Mouse (Mus musculus) liver, embryonic 14.5 days (tissue): ENCODE results near the gene Wipf1. TPM values are rescaled to one million over a fixed set of nuclear protein-coding genes. Genes with fewer than 3 reads are reported as not detected.
"Not testable (repeated sequence)": the region's sequence is repeated elsewhere in the genome, so short reads cannot be mapped to it uniquely, and the experiment has no call there.

Source experiments
- ATAC-seq: fragments of 200-750 bp; cut with Nextera tagmentation; 2 replicates; pipeline ENCODE4 v1.8.0; 2017; ENCODE audit warnings: moderate number of reproducible peaks, mild to moderate bottlenecking, moderate library complexity; ENCODE audit not compliant: insufficient read depth
- DNase-seq, 3 experiments: peaks; one replicate each; pipeline ENCODE4 v3.0.0-alpha.2; 2012 to 2013; ENCODE audit warnings: low read depth in 3 of 3, low spot score in 3 of 3
- H3K27ac ChIP-seq: fragments of 300-500 bp; sonication (generic); 2 replicates; pipeline ENCODE4 v1.5.1; 2014; ENCODE audit warnings: moderate library complexity, mild to moderate bottlenecking, control low read depth, inconsistent platforms
- H3K27me3 ChIP-seq: fragments of 300-500 bp; sonication (generic); 2 replicates; pipeline ENCODE4 v1.6.1; 2014; ENCODE audit warnings: mild to moderate bottlenecking, low read length, moderate library complexity; ENCODE audit not compliant: control insufficient read depth, insufficient read depth
- H3K36me3 ChIP-seq: fragments of 300-500 bp; sonication (generic); replicated peaks from 2 replicates; pipeline ENCODE4 v1.6.1; 2014; ENCODE audit warnings: low read depth; ENCODE audit not compliant: control insufficient read depth, insufficient read depth
- H3K4me1 ChIP-seq, 2 experiments: fragments of 200-500 bp in 1 of 2; fragments of 300-500 bp in 1 of 2; sonication (generic) in 1 of 2; replicated peaks; 2 replicates each; pipeline ENCODE4 v1.6.1; 2012 to 2014; ENCODE audit warnings: antibody characterized with exemption in 1 of 2, inconsistent platforms in 1 of 2, low read length in 1 of 2; ENCODE audit not compliant: control insufficient read depth in 2 of 2, insufficient read depth in 2 of 2
- H3K4me2 ChIP-seq: fragments of 300-500 bp; sonication (generic); 2 replicates; pipeline ENCODE4 v1.6.1; 2014; ENCODE audit warnings: low read depth, mild to moderate bottlenecking, control low read depth, moderate library complexity
- H3K4me3 ChIP-seq, 2 experiments: fragments of 200-500 bp in 1 of 2; fragments of 300-500 bp in 1 of 2; sonication (generic) in 1 of 2; 2 replicates each; pipeline ENCODE4 v1.5.1; 2012 to 2014; ENCODE audit warnings: low read depth in 2 of 2, low read length in 2 of 2, mild to moderate bottlenecking in 2 of 2, control low read depth in 1 of 2, inconsistent platforms in 1 of 2, moderate library complexity in 1 of 2; ENCODE audit not compliant: insufficient read depth in 1 of 2
- H3K9ac ChIP-seq: fragments of 300-500 bp; sonication (generic); replicated peaks from 2 replicates; pipeline ENCODE4 v1.6.1; 2014; ENCODE audit warnings: mild to moderate bottlenecking, control low read depth, moderate library complexity
- H3K9me3 ChIP-seq: fragments of 300-500 bp; sonication (generic); 2 replicates; pipeline ENCODE4 v1.6.1; 2016; ENCODE audit warnings: low read length, mixed read lengths; ENCODE audit not compliant: control insufficient read depth
- CTCF ChIP-seq: IDR thresholded peaks from 2 replicates; pipeline ENCODE4 v1.5.1; 2016; ENCODE audit warnings: antibody characterized with exemption, low read depth, control low read depth
- EP300 ChIP-seq: IDR thresholded peaks from 2 replicates; pipeline ENCODE4 v1.6.1; 2016; ENCODE audit warnings: antibody characterized with exemption, low read depth
- WGBS: fragments of 180-500 bp; shearing (Covaris S2); extraction: QIAGEN DNeasy Blood & Tissue Kit; methylation state at CpG from one replicate; pipeline ENCODE4 v1.1.7; 2014; ENCODE audit not compliant: insufficient replicate concordance; 5-methylcytosine and 5-hydroxymethylcytosine counted together
- polyA plus RNA-seq, 2 experiments: library from polyadenylated mRNA; depleted of rRNA in 1 of 2; stranded (reverse) in 1 of 2; unstranded in 1 of 2; fragments of >200 nt; fragmentation: Nextera tagmentation in 1 of 2; extraction: Ambion mirVana in 1 of 2; gene quantifications; 2 replicates each; pipeline versions ENCODE4 v1.2.1 to v1.2.3; 2012 to 2014

Wipf1 gene
- polyA plus RNA-seq, 2 experiments, result 3.4 to 4.1 TPM

DNA sequence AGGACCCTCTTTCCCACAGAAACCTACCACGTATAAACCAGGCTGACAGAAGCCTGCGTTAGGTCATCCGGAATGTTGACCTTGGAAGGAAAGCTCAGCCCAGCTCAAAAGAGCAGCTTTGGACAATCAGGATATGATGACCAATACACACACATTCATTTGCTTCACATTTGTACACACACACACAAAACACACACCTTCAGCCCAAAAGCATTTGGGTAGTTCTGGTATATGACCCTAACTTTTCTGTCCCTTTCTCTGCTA lies 19.6 kb downstream of the Wipf1 start:
- ATAC-seq, result no peak
- H3K4me1 ChIP-seq, result peaks cover 9 to 30% of the 10 kb centered on the region in 2 experiments

GRCm38 (mm10) chr2:73509248-73510024 lies 20.1 kb downstream of the Wipf1 start:
- Histone ChIP-seq H3K9ac (no peak overlapping the region), H3K27ac (no peak overlapping the region), H3K4me1 (peaks cover 12 to 30% of the 10 kb centered on the region in 2 experiments), H3K27me3 (no peaks in the 10 kb centered on the region), H3K9me3 (no peaks in the 10 kb centered on the region), H3K4me2 (peak overlapping the region; percentile 4; the same call in 1 of the 2 replicates), H3K4me3 (no peak overlapping the region), H3K36me3 (no peaks in the 10 kb centered on the region)
- no peak for TF ChIP-seq EP300
- TF ChIP-seq CTCF, result no peak
- DNase-seq (no peak), ATAC-seq (no peak)
- 25% methylated on average over 15 of the region's 15 CpGs for WGBS

More for the DNA sequence above, 19.6 kb downstream of the Wipf1 start:
- H3K27me3 ChIP-seq, result no peaks in the 10 kb centered on the region
- 78% methylated on average over 3 of the region's 3 CpGs for WGBS
- no peak overlapping the region for H3K9ac ChIP-seq
- DNase-seq, result no peak
- H3K4me3 ChIP-seq, result no peak overlapping the region
- H3K9me3 ChIP-seq, result no peaks in the 10 kb centered on the region
- no peak overlapping the region for H3K27ac ChIP-seq
- no peaks in the 10 kb centered on the region for H3K36me3 ChIP-seq
- TF ChIP-seq EP300 (no peak), CTCF (no peak)
- no peak overlapping the region for H3K4me2 ChIP-seq

GRCm38 (mm10) chr2:73507886-73508285 lies 21.6 kb downstream of the Wipf1 start:
- ATAC-seq (no peak), DNase-seq (no peak)
- no peak overlapping the region for H3K9ac ChIP-seq
- TF ChIP-seq EP300, result no peak
- no peak for TF ChIP-seq CTCF
- H3K27ac ChIP-seq, result no peak overlapping the region
- H3K4me2 ChIP-seq, result no peak overlapping the region
- no peaks in the 10 kb centered on the region for H3K27me3 ChIP-seq
- no peak overlapping the region for H3K4me3 ChIP-seq
- no peaks in the 10 kb centered on the region for H3K36me3 ChIP-seq
- H3K4me1 ChIP-seq, result peaks cover 19 to 39% of the 10 kb centered on the region in 2 experiments
- 69% methylated on average over 7 of the region's 7 CpGs for WGBS
- H3K9me3 ChIP-seq, result no peaks in the 10 kb centered on the region

DNA sequence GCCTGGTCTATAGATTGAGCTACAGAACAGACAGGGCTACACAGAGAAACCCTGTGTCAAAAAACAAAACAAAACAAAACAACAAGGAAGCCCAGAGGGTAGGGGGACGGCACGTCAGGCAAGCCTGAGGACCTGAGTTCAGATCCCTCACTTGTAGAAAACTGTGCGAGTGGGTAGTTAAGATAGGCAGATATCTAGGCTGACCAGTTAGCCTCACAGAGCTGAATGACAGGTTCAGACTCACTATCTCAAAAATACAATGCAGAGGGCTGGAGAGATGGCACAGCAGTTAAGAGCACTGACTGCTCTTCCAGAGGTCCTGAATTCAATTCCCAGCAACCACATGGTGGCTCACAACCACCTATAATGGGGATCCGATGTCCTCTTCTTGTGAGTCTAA lies 23.2 kb downstream of the Wipf1 start:
- H3K27ac ChIP-seq, H3K4me3 ChIP-seq, H3K36me3 ChIP-seq, H3K27me3 ChIP-seq, H3K9ac ChIP-seq, DNase-seq, H3K4me2 ChIP-seq, H3K9me3 ChIP-seq: not testable (repeated sequence)
- TF ChIP-seq EP300, result peak; percentile 66
- peaks cover 24 to 45% of the 10 kb centered on the region in 2 experiments for H3K4me1 ChIP-seq
- 23% methylated on average over 4 of the region's 4 CpGs for WGBS
- peak; percentile 60 for ATAC-seq

DNA sequence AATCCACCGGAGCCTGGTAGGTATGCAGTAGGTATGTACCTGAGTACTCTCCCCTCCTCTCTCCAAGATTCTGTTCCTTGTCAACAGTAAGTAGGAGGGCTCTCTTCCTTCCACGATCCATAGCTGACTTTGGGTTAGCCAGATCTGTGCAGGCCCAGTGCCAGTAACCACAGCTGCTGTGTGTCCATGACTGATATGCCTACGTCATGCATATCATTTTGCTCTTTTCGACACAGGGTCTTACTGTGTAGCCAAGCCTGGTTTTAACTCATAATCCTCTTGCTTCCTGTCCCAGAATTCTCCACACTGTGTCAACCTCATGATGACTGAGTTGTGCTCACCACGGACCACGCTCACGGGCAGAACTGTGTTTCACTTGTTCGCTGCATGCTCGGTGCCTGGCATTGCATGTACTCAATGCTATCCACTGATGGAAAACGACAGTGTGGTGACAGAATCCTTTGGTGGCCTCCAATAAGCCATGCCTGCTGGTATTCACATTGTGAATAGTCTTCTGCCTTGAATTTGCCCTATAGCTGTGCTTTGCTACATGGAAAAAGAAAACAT lies 26.6 kb downstream of the Wipf1 start:
- WGBS, result 32% methylated on average over 10 of the region's 10 CpGs
- Histone ChIP-seq H3K4me1 (peaks cover 24 to 40% of the 10 kb centered on the region in 2 experiments), H3K4me2 (peak overlapping the region; percentile 22), H3K9me3 (no peaks in the 10 kb centered on the region), H3K9ac (no peak overlapping the region), H3K27ac (no peak overlapping the region), H3K4me3 (no peak overlapping the region), H3K27me3 (no peaks in the 10 kb centered on the region), H3K36me3 (no peaks in the 10 kb centered on the region)
- TF ChIP-seq EP300, result peak; percentile 78
- TF ChIP-seq CTCF, result no peak
- ATAC-seq (peak; percentile 89), DNase-seq (peak in 2 of 3 experiments; percentile 31 to 38)
